Mouse (Mus musculus) layer of hippocampus, postnatal 14 days (tissue): ENCODE results near the gene Isca2. TPM values are rescaled to one million over a fixed set of nuclear protein-coding genes. Genes with fewer than 3 reads are reported as not detected.

Experiments used
- DNase-seq, 2 experiments: peaks; one replicate each; pipeline ENCODE4 v3.0.0; 2021 to 2022; ENCODE audit warnings: low spot score in 2 of 2, mixed read lengths in 1 of 2
- total RNA-seq, 2 experiments: library from RNA; stranded (reverse); gene quantifications; 2 replicates each; pipeline ENCODE4 v1.2.3; 2021

Gene Isca2
- total RNA-seq, 2 experiments from 2014 or later = 61.5 to 62.6 TPM

- DNase-seq = no peak
Observed at GRCm38 (mm10) chr12:84812004-84812403, 39.0 kb downstream of the Isca2 start.

GRCm38 (mm10) chr12:84813773-84814172 lies 40.7 kb downstream of the Isca2 start:
- no peak for DNase-seq

GRCm38 (mm10) chr12:84814663-84815325 lies 41.7 kb downstream of the Isca2 start:
- DNase-seq = no peak

GRCm38 (mm10) chr12:84818496-84818895 lies 45.4 kb downstream of the Isca2 start:
- DNase-seq = no peak

- DNase-seq = peak; percentile 51 to 85
Observed at GRCm38 (mm10) chr12:84819236-84820168, 46.5 kb downstream of the Isca2 start.

- no peak for DNase-seq
Observed at GRCm38 (mm10) chr12:84823601-84824000, 50.5 kb downstream of the Isca2 start.

GRCm38 (mm10) chr12:84824203-84824602 lies 51.2 kb downstream of the Isca2 start:
- DNase-seq = no peak

Other genes with a start within 250 kb of the Isca2 start
- gene Vsx2, start 203.5 kb upstream of the Isca2 start, total RNA-seq = under 1 TPM; 0.23 to 0.31 TPM
- 10 to 100 TPM; 15.6 to 15.7 TPM for gene Abcd4, start 155.8 kb upstream of the Isca2 start, total RNA-seq
- gene Vrtn, start 132.2 kb upstream of the Isca2 start, total RNA-seq = not detected
- 1 to 10 TPM; 6.6 to 6.8 TPM for gene Syndig1l, start 74.4 kb upstream of the Isca2 start, total RNA-seq
- gene Npc2, start 99 bp upstream of the Isca2 start, total RNA-seq = 10 to 100 TPM; 39.0 to 41.4 TPM
- gene Ltbp2, start 103.3 kb downstream of the Isca2 start, total RNA-seq = 1 to 10 TPM in 1 of 2 experiments, under 1 TPM in 1; 0.74 to 1.3 TPM
- 10 to 100 TPM; 35.4 to 36.6 TPM for gene Fcf1, start 197.6 kb downstream of the Isca2 start, total RNA-seq
- 100 to 1,000 TPM in 1 of 2 experiments, 10 to 100 TPM in 1; 99.4 to 107 TPM for gene Arel1, start 197.6 kb downstream of the Isca2 start, total RNA-seq
- 100 to 1,000 TPM; 114 to 128 TPM for gene Ylpm1, start 223.1 kb downstream of the Isca2 start, total RNA-seq